Mouse (Mus musculus): Measurements from ENCODE around the gene Ppia.

- no peak for TF ChIP-seq CTCF (IDR thresholded peaks at IDR 0.05; ENCODE audit: insufficient read depth, low read depth, low read length)
- no peak for TF ChIP-seq POLR2A (IDR thresholded peaks at IDR 0.05; ENCODE audit: insufficient read depth, low read depth, low read length)
These were observed 3.5 kb downstream of the Ppia start for GRCm38 (mm10) chr11:6418751-6419150.

Data from olfactory bulb, adult 2 months (tissue).